Mouse (Mus musculus): ENCODE measurements around the gene Kbtbd13. TPM values are rescaled to one million over a fixed set of nuclear protein-coding genes. Genes with fewer than 3 reads are reported as not detected.
A peak's percentile ranks its signal among the peaks of the same experiment; 100 is the strongest.

The Kbtbd13 gene
- polyA plus RNA-seq, 1 experiment from 2014 or later: 0.49 TPM

DNA sequence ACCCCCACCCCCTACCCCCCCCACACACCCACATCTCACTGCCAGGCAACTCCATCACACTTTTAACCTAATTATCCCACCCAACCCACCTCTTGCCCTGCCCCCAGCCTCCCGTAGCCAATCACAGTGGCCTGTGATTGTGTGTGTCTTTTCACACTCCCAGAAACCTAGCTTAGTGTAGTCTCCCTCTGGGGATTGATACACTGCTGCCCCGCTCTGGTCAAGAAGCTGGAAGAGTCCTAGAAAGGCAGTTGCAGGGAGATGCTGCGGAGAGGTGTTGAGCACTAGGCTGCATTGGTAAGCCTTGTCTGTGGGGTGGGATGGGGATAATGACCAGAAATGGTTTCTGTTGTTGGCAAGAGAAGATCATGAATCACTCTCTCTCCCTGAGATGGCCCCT is 26.3 kb upstream of the Kbtbd13 start:
- Histone ChIP-seq H3K4me2 (replicated peaks; ENCODE audit: low read depth) (no peak overlapping the region), H3K9ac (ENCODE audit: low read length) (no peak overlapping the region), H3K4me3 (ENCODE audit: low read depth, low read length) (no peak overlapping the region), H3K4me1 (replicated peaks; ENCODE audit: control insufficient read depth, insufficient read depth) (no peaks in the 10 kb centered on the region), H3K27ac (replicated peaks) (no peak overlapping the region), H3K27me3 (ENCODE audit: control insufficient read depth, insufficient read depth, low read length) (no peaks in the 10 kb centered on the region), H3K9me3 (ENCODE audit: control insufficient read depth, low read length) (no peaks in the 10 kb centered on the region), H3K36me3 (ENCODE audit: control insufficient read depth, insufficient read depth, low read length) (no peaks in the 10 kb centered on the region)
- ATAC-seq (ENCODE audit: low FRiP score, low TSS enrichment) (no peak), DNase-seq (ENCODE audit: low spot score) (no peak)
- WGBS: 43% methylated on average over 3 of the region's 3 CpGs
- TF ChIP-seq CTCF (IDR thresholded peaks at IDR 0.05; ENCODE audit: low read depth) (peak; percentile 61), EP300 (optimal IDR thresholded peaks at IDR 0.05) (no peak)

DNA sequence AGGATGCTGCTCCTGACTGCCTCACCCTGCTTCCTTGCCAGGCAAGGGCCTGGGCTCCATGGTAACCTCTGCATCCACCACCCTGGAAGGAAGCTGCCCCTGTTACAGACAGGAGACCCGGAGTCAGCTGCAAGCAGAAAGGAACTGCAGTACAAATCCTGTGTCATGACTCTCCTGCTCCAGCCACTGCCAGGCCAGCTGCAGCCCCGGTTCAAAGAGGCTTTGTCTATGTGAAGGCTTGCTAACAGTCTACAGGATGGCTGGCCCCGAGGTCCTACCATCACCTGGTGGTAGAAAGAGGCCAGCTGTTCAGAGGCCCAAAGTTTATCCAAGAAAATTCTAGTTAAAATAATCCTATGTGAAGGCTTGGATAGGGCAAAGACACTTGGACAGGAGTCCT is 19.9 kb upstream of the Kbtbd13 start:
- Histone ChIP-seq H3K9ac (ENCODE audit: low read length) (no peak overlapping the region), H3K4me3 (ENCODE audit: low read depth, low read length) (no peak overlapping the region), H3K4me1 (replicated peaks; ENCODE audit: control insufficient read depth, insufficient read depth) (no peaks in the 10 kb centered on the region), H3K27me3 (ENCODE audit: control insufficient read depth, insufficient read depth, low read length) (no peaks in the 10 kb centered on the region), H3K36me3 (ENCODE audit: control insufficient read depth, insufficient read depth, low read length) (no peaks in the 10 kb centered on the region), H3K4me2 (replicated peaks; ENCODE audit: low read depth) (no peak overlapping the region), H3K9me3 (ENCODE audit: control insufficient read depth, low read length) (no peaks in the 10 kb centered on the region), H3K27ac (replicated peaks) (no peak overlapping the region)
- TF ChIP-seq CTCF (IDR thresholded peaks at IDR 0.05; ENCODE audit: low read depth): no peak
- TF ChIP-seq EP300 (optimal IDR thresholded peaks at IDR 0.05): no peak
- 54% methylated on average over 3 of the region's 3 CpGs for WGBS
- ATAC-seq (ENCODE audit: low FRiP score, low TSS enrichment) (no peak), DNase-seq (ENCODE audit: low spot score) (no peak)

- no peak for TF ChIP-seq CTCF (IDR thresholded peaks at IDR 0.05; ENCODE audit: low read depth)
- no peak for TF ChIP-seq EP300 (optimal IDR thresholded peaks at IDR 0.05)
Measured at GRCm38 (mm10) chr9:65410378-65410777, 18.9 kb upstream of the Kbtbd13 start.

DNA sequence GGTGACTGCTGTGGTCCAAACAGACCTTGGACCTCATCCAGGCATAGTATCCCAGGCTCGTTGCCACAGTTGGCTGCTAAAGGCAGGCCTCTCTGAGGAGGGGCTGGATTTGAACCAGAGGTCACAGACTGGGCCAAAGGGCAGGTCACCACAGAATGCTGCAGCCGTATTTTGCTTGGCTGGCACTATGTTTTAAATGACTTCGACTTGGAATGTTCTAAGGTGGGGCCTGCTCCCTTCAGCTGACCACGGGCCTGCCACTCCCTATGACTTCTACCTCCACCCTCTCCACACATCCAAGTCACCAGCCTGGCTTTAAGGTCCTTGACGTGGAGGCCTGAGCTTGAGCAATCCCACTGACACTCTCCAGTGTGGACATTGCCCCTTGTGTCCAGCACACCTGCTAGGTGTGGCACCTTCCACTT is 17.4 kb upstream of the Kbtbd13 start:
- Histone ChIP-seq H3K9me3 (ENCODE audit: control insufficient read depth, low read length) (no peaks in the 10 kb centered on the region), H3K27ac (replicated peaks) (no peak overlapping the region), H3K36me3 (ENCODE audit: control insufficient read depth, insufficient read depth, low read length) (no peaks in the 10 kb centered on the region), H3K27me3 (ENCODE audit: control insufficient read depth, insufficient read depth, low read length) (no peaks in the 10 kb centered on the region), H3K4me1 (replicated peaks; ENCODE audit: control insufficient read depth, insufficient read depth) (0 out of 2 replicates have a peak, but pooled peaks cover 4% of the 10 kb centered on the region), H3K4me3 (ENCODE audit: low read depth, low read length) (no peak overlapping the region), H3K4me2 (replicated peaks; ENCODE audit: low read depth) (no peak overlapping the region), H3K9ac (ENCODE audit: low read length) (no peak overlapping the region)
- 45% methylated on average over 5 of the region's 5 CpGs for WGBS
- TF ChIP-seq EP300 (optimal IDR thresholded peaks at IDR 0.05) (no peak), CTCF (IDR thresholded peaks at IDR 0.05; ENCODE audit: low read depth) (no peak)
- ATAC-seq (ENCODE audit: low FRiP score, low TSS enrichment) (peak; percentile 96), DNase-seq (ENCODE audit: low spot score) (peak; percentile 74)

More at GRCm38 (mm10) chr9:65410378-65410777, 18.9 kb upstream of the Kbtbd13 start:
- no peak overlapping the region for H3K4me3 ChIP-seq (ENCODE audit: low read depth, low read length)
- no peaks in the 10 kb centered on the region for H3K9me3 ChIP-seq (ENCODE audit: control insufficient read depth, low read length)
- H3K27ac ChIP-seq (replicated peaks): no peak overlapping the region
- WGBS: 87% methylated on average over 8 of the region's 8 CpGs
- DNase-seq (ENCODE audit: low spot score) (no peak), ATAC-seq (ENCODE audit: low FRiP score, low TSS enrichment) (no peak)
- no peaks in the 10 kb centered on the region for H3K27me3 ChIP-seq (ENCODE audit: control insufficient read depth, insufficient read depth, low read length)
- no peaks in the 10 kb centered on the region for H3K36me3 ChIP-seq (ENCODE audit: control insufficient read depth, insufficient read depth, low read length)
- H3K9ac ChIP-seq (ENCODE audit: low read length): no peak overlapping the region
- H3K4me1 ChIP-seq (replicated peaks; ENCODE audit: control insufficient read depth, insufficient read depth): no peaks in the 10 kb centered on the region
- H3K4me2 ChIP-seq (replicated peaks; ENCODE audit: low read depth): no peak overlapping the region

DNA sequence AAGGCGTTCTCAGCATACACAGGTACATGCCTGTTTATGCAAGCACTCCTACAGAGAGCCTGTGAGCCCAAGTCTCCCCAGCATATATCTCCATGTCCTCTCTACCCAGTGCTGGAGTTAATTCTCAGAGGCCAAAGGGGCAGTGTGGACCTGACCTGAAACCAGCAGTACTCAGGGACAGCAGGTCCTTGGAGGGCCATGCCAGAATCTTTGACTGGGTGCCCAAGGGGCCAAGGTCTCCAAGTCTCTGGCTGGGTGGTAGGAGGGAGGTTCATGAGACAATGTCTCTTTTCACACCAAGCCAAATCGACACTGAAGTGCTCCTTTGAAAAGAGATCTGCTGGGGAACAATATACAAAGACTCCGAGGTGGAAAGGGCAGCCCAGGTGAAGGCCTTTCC is 16.4 kb upstream of the Kbtbd13 start:
- no peaks in the 10 kb centered on the region for H3K9me3 ChIP-seq (ENCODE audit: control insufficient read depth, low read length)
- H3K4me1 ChIP-seq (replicated peaks; ENCODE audit: control insufficient read depth, insufficient read depth): 0 out of 2 replicates have a peak, but pooled peaks cover 4% of the 10 kb centered on the region
- no peak for DNase-seq (ENCODE audit: low spot score)
- 59% methylated on average over 3 of the region's 3 CpGs for WGBS
- no peaks in the 10 kb centered on the region for H3K27me3 ChIP-seq (ENCODE audit: control insufficient read depth, insufficient read depth, low read length)
- no peak overlapping the region for H3K27ac ChIP-seq (replicated peaks)
- H3K4me3 ChIP-seq (ENCODE audit: low read depth, low read length): no peak overlapping the region
- H3K4me2 ChIP-seq (replicated peaks; ENCODE audit: low read depth): no peak overlapping the region
- ATAC-seq (ENCODE audit: low FRiP score, low TSS enrichment): no peak
- no peak overlapping the region for H3K9ac ChIP-seq (ENCODE audit: low read length)
- no peaks in the 10 kb centered on the region for H3K36me3 ChIP-seq (ENCODE audit: control insufficient read depth, insufficient read depth, low read length)
- TF ChIP-seq CTCF (IDR thresholded peaks at IDR 0.05; ENCODE audit: low read depth) (no peak), EP300 (optimal IDR thresholded peaks at IDR 0.05) (no peak)

DNA sequence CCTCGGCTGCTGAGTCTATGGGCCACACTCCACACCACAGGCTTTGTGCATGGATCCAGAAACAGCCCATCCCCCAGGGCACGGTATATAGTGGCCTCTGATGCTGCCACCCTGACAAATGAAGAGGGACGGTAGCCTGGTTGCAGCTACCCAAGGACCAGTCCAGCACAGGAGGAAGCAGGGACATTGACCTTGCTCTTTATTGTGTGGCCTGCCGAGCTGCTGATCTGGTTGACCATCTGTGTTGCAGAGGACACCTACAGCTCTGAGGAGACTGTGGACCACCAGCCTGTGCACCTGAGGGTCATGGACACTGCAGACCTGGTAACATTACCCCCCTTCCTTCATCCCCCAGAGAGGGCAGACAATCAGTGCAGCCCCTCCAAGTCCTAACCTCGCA is 15.9 kb upstream of the Kbtbd13 start:
- Histone ChIP-seq H3K9ac (ENCODE audit: low read length) (no peak overlapping the region), H3K36me3 (ENCODE audit: control insufficient read depth, insufficient read depth, low read length) (no peaks in the 10 kb centered on the region), H3K27me3 (ENCODE audit: control insufficient read depth, insufficient read depth, low read length) (no peaks in the 10 kb centered on the region), H3K9me3 (ENCODE audit: control insufficient read depth, low read length) (no peaks in the 10 kb centered on the region), H3K4me2 (replicated peaks; ENCODE audit: low read depth) (no peak overlapping the region), H3K4me3 (ENCODE audit: low read depth, low read length) (no peak overlapping the region), H3K27ac (replicated peaks) (no peak overlapping the region), H3K4me1 (replicated peaks; ENCODE audit: control insufficient read depth, insufficient read depth) (0 out of 2 replicates have a peak, but pooled peaks cover 4% of the 10 kb centered on the region)
- no peak for TF ChIP-seq EP300 (optimal IDR thresholded peaks at IDR 0.05)
- no peak for TF ChIP-seq CTCF (IDR thresholded peaks at IDR 0.05; ENCODE audit: low read depth)
- DNase-seq (ENCODE audit: low spot score) (no peak), ATAC-seq (ENCODE audit: low FRiP score, low TSS enrichment) (no peak)
- WGBS: 81% methylated on average over 5 of the region's 5 CpGs
